ENCODE assay signal across 19 mouse cellular contexts in genomic region chr3:132006191-132006590, GRCm38 (mm10).
DNase-seq lines count a peak whose midpoint lies in the region; ATAC-seq and TF ChIP-seq lines count a peak whose summit lies in the region.
"Had no signal": no experiment of that assay in that cellular context is flagged by ENCODE, and none has a peak within 500 bp of the region (broad histone marks: within the 10 kb centered on the region; RNA-seq: fewer than 3 reads in every experiment).

No protein-coding gene starts in this region.

- WGBS in kidney, embryonic 15.5 days = 59% methylated on average over 7 of the region's 7 CpGs
- WGBS in lung, adult 2 months = 59% methylated on average over 7 of the region's 7 CpGs
- WGBS in forebrain, postnatal 0 days = 20% methylated on average over 7 of the region's 7 CpGs

- H3K4me2 ChIP-seq in kidney, embryonic 15.5 days = no peak overlapping the region
- H3K4me2 ChIP-seq in forebrain, postnatal 0 days (ENCODE audit: low read depth) = no peak overlapping the region
- H3K4me2 ChIP-seq: embryonic facial prominence, embryonic 15.5 days; hindbrain, embryonic 14.5 days; intestine, embryonic 15.5 days; limb, embryonic 15.5 days had no signal

- TF ChIP-seq CTCF in lung, adult 2 months (IDR thresholded peaks at IDR 0.05; ENCODE audit: insufficient read depth, low read length) = no peak
- TF ChIP-seq CTCF in forebrain, postnatal 0 days (IDR thresholded peaks at IDR 0.05; ENCODE audit: low read depth) = no peak

- ATAC-seq in kidney, embryonic 15.5 days (replicated peaks; ENCODE audit: low FRiP score) = no peak
- ATAC-seq in forebrain, postnatal 0 days = peak; percentile 16; the same call in 1 of the 2 replicates
- ATAC-seq: intestine, embryonic 15.5 days had no signal

- H3K9ac ChIP-seq in kidney, embryonic 15.5 days = no peak overlapping the region
- H3K9ac ChIP-seq in forebrain, postnatal 0 days = no peak overlapping the region
- H3K9ac ChIP-seq: embryonic facial prominence, embryonic 15.5 days; hindbrain, embryonic 14.5 days; intestine, embryonic 15.5 days; limb, embryonic 15.5 days had no signal

- no peak overlapping the region for H3K4me3 ChIP-seq in kidney, embryonic 15.5 days (replicated peaks)
- no peak overlapping the region for H3K4me3 ChIP-seq in lung, adult 2 months (replicated peaks; ENCODE audit: extremely low read depth, low read depth, low read length)
- no peak overlapping the region for H3K4me3 ChIP-seq in forebrain, postnatal 0 days (ENCODE audit: low read depth, low read length)
- H3K4me3 ChIP-seq: embryonic facial prominence, embryonic 15.5 days; heart, embryonic 10.5 days; intestine, embryonic 15.5 days; limb, embryonic 15.5 days; myocyte had no signal

- no peak overlapping the region for H3K27ac ChIP-seq in kidney, embryonic 15.5 days
- H3K27ac ChIP-seq in forebrain, postnatal 0 days (ENCODE audit: low read depth, low read length) = no peak overlapping the region
- H3K27ac ChIP-seq: embryonic facial prominence, embryonic 15.5 days; heart, embryonic 10.5 days; hindbrain, embryonic 14.5 days; intestine, embryonic 15.5 days; limb, embryonic 15.5 days had no signal

- H3K36me3 ChIP-seq in kidney, embryonic 15.5 days = no peaks in the 10 kb centered on the region
- no peaks in the 10 kb centered on the region for H3K36me3 ChIP-seq in forebrain, postnatal 0 days (ENCODE audit: insufficient read depth)
- H3K36me3 ChIP-seq: embryonic facial prominence, embryonic 15.5 days; heart, embryonic 10.5 days; intestine, embryonic 15.5 days; limb, embryonic 15.5 days had no signal

- H3K4me1 ChIP-seq in kidney, embryonic 15.5 days = no peaks in the 10 kb centered on the region
- no peaks in the 10 kb centered on the region for H3K4me1 ChIP-seq in lung, adult 2 months (ENCODE audit: control insufficient read depth, insufficient read depth, low read length)
- no peaks in the 10 kb centered on the region for H3K4me1 ChIP-seq in forebrain, postnatal 0 days (ENCODE audit: insufficient read depth)
- H3K4me1 ChIP-seq: embryonic facial prominence, embryonic 15.5 days; heart, embryonic 10.5 days; intestine, embryonic 15.5 days; limb, embryonic 15.5 days had no signal

- H3K9me3 ChIP-seq in kidney, embryonic 15.5 days (replicated peaks) = no peaks in the 10 kb centered on the region
- no peaks in the 10 kb centered on the region for H3K9me3 ChIP-seq in forebrain, postnatal 0 days (ENCODE audit: low read length)
- H3K9me3 ChIP-seq: embryonic facial prominence, embryonic 15.5 days; heart, embryonic 10.5 days; intestine, embryonic 15.5 days; limb, embryonic 15.5 days had no signal

- no peaks in the 10 kb centered on the region for H3K27me3 ChIP-seq in kidney, embryonic 15.5 days
- H3K27me3 ChIP-seq in forebrain, postnatal 0 days (ENCODE audit: insufficient read depth, low read length) = no peaks in the 10 kb centered on the region
- H3K27me3 ChIP-seq: embryonic facial prominence, embryonic 15.5 days; intestine, embryonic 15.5 days; limb, embryonic 15.5 days had no signal

- DNase-seq in kidney, adult 18-20 months = peak; percentile 4
- DNase-seq in lung, postnatal 10 days = peak; percentile 15
- no peak for DNase-seq in lung, adult 2 months
- DNase-seq in forebrain, postnatal 0 days = no peak
- peak; percentile 38 for DNase-seq in retina, embryonic 14.5 days (ENCODE audit: low spot score)
- no peak for DNase-seq in thymus, postnatal 10 days (ENCODE audit: low spot score in 2 of 2)
- DNase-seq: adrenal gland, adult 2 months; cerebellum, postnatal 14 days; midbrain, embryonic 14.5 days; right cerebral cortex, postnatal 14 days; spleen, adult 18-20 months; thymus, postnatal 36 days had no signal

- no peak for TF ChIP-seq POLR2A in lung, adult 2 months (IDR thresholded peaks at IDR 0.05; ENCODE audit: borderline replicate concordance, extremely low read depth, low read depth, low read length)

Comparison
In these comparisons a context has a peak if more than half of its experiments do, and no peak if none do; other contexts are left out.
1. DNase-seq: peak in kidney, adult 18-20 months (single experiment), lung, postnatal 10 days (single experiment) and retina, embryonic 14.5 days (single experiment); none in lung, adult 2 months (single experiment), forebrain, postnatal 0 days (single experiment) and thymus, postnatal 10 days (0 of 2).